Mouse (Mus musculus) neural tube, embryonic 14.5 days (tissue): ENCODE results near the gene Ugt2a3. TPM values are rescaled to one million over a fixed set of nuclear protein-coding genes. Genes with fewer than 3 reads are reported as not detected.
"Not testable (repeated sequence)": the region's sequence is repeated elsewhere in the genome, so short reads cannot be mapped to it uniquely, and the experiment has no call there.

Experiments used
- ATAC-seq: fragments of 200-750 bp; cut with Nextera tagmentation; 2 replicates; pipeline ENCODE4 v1.8.0; 2017; ENCODE audit warnings: low read depth, mild to moderate bottlenecking, moderate TSS enrichment, moderate library complexity
- H3K27ac ChIP-seq: fragments of 300-500 bp; sonication (generic); 2 replicates; pipeline ENCODE4 v1.5.1; 2014; ENCODE audit warnings: low read depth, mild to moderate bottlenecking, control low read depth, low read length, moderate library complexity, mixed read lengths
- H3K27me3 ChIP-seq: fragments of 300-500 bp; sonication (generic); 2 replicates; pipeline ENCODE4 v1.6.1; 2014; ENCODE audit warnings: low read length; ENCODE audit not compliant: control insufficient read depth, insufficient read depth
- H3K36me3 ChIP-seq: fragments of 300-500 bp; sonication (generic); 2 replicates; pipeline ENCODE4 v1.6.1; 2014; ENCODE audit warnings: low read length, mixed read lengths; ENCODE audit not compliant: control insufficient read depth, insufficient read depth
- H3K4me1 ChIP-seq: fragments of 300-500 bp; sonication (generic); 2 replicates; pipeline ENCODE4 v1.6.1; 2014; ENCODE audit warnings: low read length; ENCODE audit not compliant: control insufficient read depth, insufficient read depth
- H3K4me2 ChIP-seq: fragments of 300-500 bp; sonication (generic); 2 replicates; pipeline ENCODE4 v1.6.1; 2014; ENCODE audit warnings: mild to moderate bottlenecking, low read depth, low read length, control low read depth
- H3K4me3 ChIP-seq: fragments of 300-500 bp; sonication (generic); 2 replicates; pipeline ENCODE4 v1.5.1; 2014; ENCODE audit warnings: low read depth, low read length, control low read depth, mixed read lengths
- H3K9ac ChIP-seq: fragments of 300-500 bp; sonication (generic); replicated peaks from 2 replicates; pipeline ENCODE4 v1.6.1; 2014; ENCODE audit warnings: low read depth, mild to moderate bottlenecking, control low read depth, low read length, mixed read lengths
- H3K9me3 ChIP-seq: fragments of 300-500 bp; sonication (generic); 2 replicates; pipeline ENCODE4 v1.6.1; 2016; ENCODE audit warnings: low read length; ENCODE audit not compliant: control insufficient read depth
- WGBS: fragments of 180-500 bp; shearing (Covaris S2); extraction: QIAGEN DNeasy Blood & Tissue Kit; methylation state at CpG from one replicate; pipeline ENCODE4 v1.1.7; 2014; 5-methylcytosine and 5-hydroxymethylcytosine counted together
- polyA plus RNA-seq: library from polyadenylated mRNA; unstranded; fragments of >200 nt; fragmentation: Nextera tagmentation; extraction: Ambion mirVana; gene quantifications from 2 replicates; pipeline ENCODE4 v1.2.1, GENCODE M21; 2014

Ugt2a3 gene
- polyA plus RNA-seq, 1 experiment from 2014 or later, result not detected

DNA sequence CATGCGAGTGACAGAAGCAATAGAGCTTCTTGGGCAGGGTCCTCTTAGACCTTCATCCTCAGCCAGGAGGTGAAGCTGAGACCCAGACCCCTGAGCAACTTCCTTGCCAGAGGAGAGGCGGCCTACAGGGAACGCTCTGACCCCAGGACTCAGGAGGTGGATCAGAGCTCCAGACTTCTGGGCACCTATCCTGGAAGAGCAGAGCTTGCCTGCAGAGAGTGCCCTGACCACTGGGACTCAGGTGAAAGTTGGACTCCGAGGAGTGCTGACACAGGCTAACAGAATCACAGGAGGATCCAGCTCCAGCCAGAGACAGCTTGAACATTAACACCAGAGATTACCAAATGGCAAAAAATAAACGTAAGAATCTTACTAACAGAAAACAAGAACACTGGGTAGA lies 3.5 kb upstream of the Ugt2a3 start:
- no peak overlapping the region for H3K9ac ChIP-seq
- no peaks in the 10 kb centered on the region for H3K4me1 ChIP-seq
- H3K27ac ChIP-seq, result no peak overlapping the region
- H3K4me2 ChIP-seq, result no peak overlapping the region
- H3K4me3 ChIP-seq, result no peak overlapping the region
- 94% methylated on average over 5 of the region's 5 CpGs for WGBS
- no peak for ATAC-seq
- no peaks in the 10 kb centered on the region for H3K27me3 ChIP-seq
- H3K9me3 ChIP-seq, result no peaks in the 10 kb centered on the region
- H3K36me3 ChIP-seq, result no peaks in the 10 kb centered on the region

DNA sequence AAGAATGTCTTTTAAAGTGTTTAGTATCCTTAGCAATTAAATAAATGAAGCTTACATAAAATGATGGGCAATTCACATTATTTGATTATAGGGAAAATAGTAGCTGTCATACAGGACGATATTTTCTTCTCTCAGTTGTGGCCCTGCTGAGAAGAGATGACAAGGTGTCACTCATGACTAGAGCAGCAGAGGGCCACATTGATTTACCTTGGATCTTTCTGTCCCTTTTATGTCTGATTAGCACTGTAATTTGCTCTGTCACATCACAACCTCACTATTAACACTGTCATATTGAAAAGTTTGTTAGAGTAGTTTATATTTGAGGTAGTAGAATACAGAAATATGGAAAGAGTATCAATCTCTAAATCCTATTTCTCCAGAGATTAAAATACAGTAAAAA lies 1.8 kb downstream of the Ugt2a3 start:
- no peak overlapping the region for H3K4me2 ChIP-seq
- H3K9ac ChIP-seq, result no peak overlapping the region
- no peak for ATAC-seq
- no peaks in the 10 kb centered on the region for H3K27me3 ChIP-seq
- H3K9me3 ChIP-seq, result no peaks in the 10 kb centered on the region
- WGBS, result 81% methylated on average over 1 of the region's 1 CpGs
- no peaks in the 10 kb centered on the region for H3K36me3 ChIP-seq
- no peaks in the 10 kb centered on the region for H3K4me1 ChIP-seq
- H3K27ac ChIP-seq, result no peak overlapping the region
- H3K4me3 ChIP-seq, result no peak overlapping the region

DNA sequence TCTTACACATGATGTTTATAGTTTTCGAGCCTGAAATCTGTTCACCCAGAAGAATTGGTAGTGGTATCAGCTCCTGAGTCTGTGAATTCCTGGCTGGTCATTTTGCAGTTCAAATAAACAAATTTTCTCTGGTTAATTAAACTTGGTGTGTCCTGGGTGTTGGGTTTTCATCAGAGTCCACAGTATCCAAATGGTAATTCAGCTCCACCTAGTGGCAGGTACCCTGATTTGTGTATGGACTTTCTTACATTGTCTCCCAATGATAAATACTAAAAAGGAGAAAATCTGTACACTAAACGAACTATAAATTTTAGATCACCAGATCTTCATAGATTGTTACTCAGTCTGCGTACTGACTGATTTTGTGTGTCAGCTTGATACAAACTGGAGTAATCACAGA lies 3.4 kb downstream of the Ugt2a3 start:
- H3K27me3 ChIP-seq, result no peaks in the 10 kb centered on the region
- H3K27ac ChIP-seq, result no peak overlapping the region
- H3K4me3 ChIP-seq, result no peak overlapping the region
- ATAC-seq, result no peak
- WGBS, result 67% methylated on average over 3 of the region's 3 CpGs
- H3K4me2 ChIP-seq, result no peak overlapping the region
- H3K4me1 ChIP-seq, result no peaks in the 10 kb centered on the region
- no peaks in the 10 kb centered on the region for H3K9me3 ChIP-seq
- H3K9ac ChIP-seq, result no peak overlapping the region
- H3K36me3 ChIP-seq, result no peaks in the 10 kb centered on the region

DNA sequence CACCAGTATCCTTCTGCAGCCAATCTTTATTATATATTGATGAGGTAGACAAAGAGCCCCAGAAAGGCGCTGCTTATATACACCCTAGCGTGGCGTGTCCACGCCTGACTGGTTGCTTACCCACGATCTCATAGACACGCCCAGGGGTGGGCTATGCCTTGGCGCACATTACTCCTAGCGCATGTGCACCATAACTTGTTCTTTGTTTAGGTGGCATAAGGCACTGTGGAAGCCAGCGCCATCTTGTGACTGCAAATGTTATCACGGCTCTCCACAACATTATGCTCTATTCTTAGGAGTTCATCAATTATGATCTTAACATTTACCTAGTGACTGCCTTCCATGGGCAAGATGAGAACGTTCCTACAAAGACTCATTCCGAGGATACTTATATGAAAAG lies 25.6 kb downstream of the Ugt2a3 start:
- no peaks in the 10 kb centered on the region for H3K36me3 ChIP-seq
- no peaks in the 10 kb centered on the region for H3K4me1 ChIP-seq
- no peak overlapping the region for H3K4me3 ChIP-seq
- no peak overlapping the region for H3K4me2 ChIP-seq
- H3K27ac ChIP-seq, result no peak overlapping the region
- WGBS, result 95% methylated on average over 12 of the region's 12 CpGs
- no peaks in the 10 kb centered on the region for H3K27me3 ChIP-seq
- no peak overlapping the region for H3K9ac ChIP-seq
- no peaks in the 10 kb centered on the region for H3K9me3 ChIP-seq
- no peak for ATAC-seq

DNA sequence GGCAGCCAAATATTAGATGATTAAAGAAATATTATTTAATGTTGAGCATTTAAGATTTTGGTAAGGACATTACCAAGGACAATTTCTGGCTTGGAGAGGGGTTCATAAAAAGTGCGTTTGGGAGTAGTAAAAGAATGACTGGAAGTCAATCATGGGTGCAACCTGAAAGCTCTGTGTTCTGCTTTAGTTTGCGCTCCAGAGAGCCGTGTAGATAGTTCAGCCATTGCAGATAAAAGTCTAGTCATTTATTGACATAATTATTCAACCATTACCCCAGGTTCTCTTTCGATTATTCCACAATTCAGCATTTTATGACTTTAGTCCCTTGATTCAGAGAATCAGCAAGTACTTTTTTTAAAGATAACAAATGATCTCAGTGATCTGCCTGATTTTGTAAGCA lies 50.8 kb downstream of the Ugt2a3 start:
- H3K9me3 ChIP-seq, H3K4me2 ChIP-seq, H3K27ac ChIP-seq, H3K36me3 ChIP-seq, H3K27me3 ChIP-seq, H3K4me3 ChIP-seq, H3K4me1 ChIP-seq, ATAC-seq, H3K9ac ChIP-seq: not testable (repeated sequence)
- 85% methylated on average over 4 of the region's 4 CpGs for WGBS

DNA sequence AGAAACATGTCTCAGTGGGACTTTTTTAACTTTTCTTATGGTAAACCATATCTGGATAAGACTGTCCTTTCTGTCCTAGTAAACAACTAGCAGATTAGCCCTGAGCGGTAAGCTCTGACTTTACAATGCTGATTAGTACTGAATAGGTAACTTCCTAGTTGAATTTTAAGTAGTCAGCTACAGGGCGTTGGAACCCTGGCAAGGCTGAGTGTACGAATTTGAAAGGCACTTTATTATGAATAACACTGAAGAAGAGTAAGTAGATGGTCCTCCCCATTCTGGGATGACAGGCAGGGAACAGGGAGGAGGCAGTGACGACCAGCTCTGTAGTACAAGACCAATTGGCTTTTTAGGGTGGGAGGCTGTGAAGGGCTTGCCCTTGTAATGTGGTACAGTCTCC lies 61.0 kb downstream of the Ugt2a3 start:
- not testable (repeated sequence) for H3K36me3 ChIP-seq, H3K4me3 ChIP-seq
- 93% methylated on average over 4 of the region's 4 CpGs for WGBS

DNA sequence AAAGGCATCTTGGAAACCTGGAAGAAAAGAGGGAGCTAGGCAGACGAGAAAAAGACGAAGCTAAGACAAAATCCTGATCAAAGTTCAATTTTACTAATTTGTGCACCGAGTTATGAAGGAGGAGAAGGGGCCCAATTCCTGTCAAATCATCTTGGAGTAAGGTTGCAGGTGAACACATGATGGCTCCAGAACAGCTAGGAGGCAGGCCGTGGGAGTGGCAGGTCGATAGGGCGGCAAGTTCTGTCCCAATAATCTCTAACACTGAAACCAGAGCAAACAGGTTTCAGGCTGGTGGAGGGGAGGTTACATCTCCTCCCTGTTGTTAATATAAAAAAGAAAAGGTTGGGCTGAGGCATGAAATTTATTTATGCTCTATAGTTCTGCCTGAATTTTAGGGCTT lies 61.4 kb downstream of the Ugt2a3 start:
- 90% methylated on average over 6 of the region's 6 CpGs for WGBS
- no peak overlapping the region for H3K27ac ChIP-seq
- no peaks in the 10 kb centered on the region for H3K4me1 ChIP-seq
- H3K36me3 ChIP-seq, result no peaks in the 10 kb centered on the region
- H3K9me3 ChIP-seq, result no peaks in the 10 kb centered on the region
- no peak overlapping the region for H3K4me2 ChIP-seq
- no peaks in the 10 kb centered on the region for H3K27me3 ChIP-seq
- H3K4me3 ChIP-seq, result no peak overlapping the region
- ATAC-seq, result no peak
- no peak overlapping the region for H3K9ac ChIP-seq

More for the DNA sequence above, 61.0 kb downstream of the Ugt2a3 start:
- H3K9ac ChIP-seq, ATAC-seq, H3K4me1 ChIP-seq, H3K27me3 ChIP-seq, H3K4me2 ChIP-seq, H3K27ac ChIP-seq, H3K9me3 ChIP-seq: not testable (repeated sequence)

Other genes starting within 250 kb of the Ugt2a3 start
- gene Ugt2b36, start 244.6 kb downstream of the Ugt2a3 start, polyA plus RNA-seq, result not detected in 2 replicates
- 0.14 TPM in 1 of 2 replicates, not detected in the other for gene Ugt2b5, start 196.9 kb downstream of the Ugt2a3 start, polyA plus RNA-seq
- not detected in 2 replicates for gene Ugt2b37, start 82.4 kb downstream of the Ugt2a3 start, polyA plus RNA-seq
- not detected in 2 replicates for gene Ugt2b38, start 87.0 kb upstream of the Ugt2a3 start, polyA plus RNA-seq
- not detected in 2 replicates for gene Ugt2a2, start 145.1 kb upstream of the Ugt2a3 start, polyA plus RNA-seq
- not detected in 2 replicates for gene Gm43638, start 149.6 kb upstream of the Ugt2a3 start, polyA plus RNA-seq
- not detected in 2 replicates for gene Ugt2a1, start 153.7 kb upstream of the Ugt2a3 start, polyA plus RNA-seq
- not detected in 2 replicates for gene Sult1b1, start 201.0 kb upstream of the Ugt2a3 start, polyA plus RNA-seq
- gene Sult1d1, start 231.8 kb upstream of the Ugt2a3 start, polyA plus RNA-seq, result not detected in 2 replicates